Mouse (Mus musculus) liver, adult 2 months (tissue): ENCODE measurements at regions not wholly inside any gene's neighbourhood (a gene's known extent, or its start where the extent isn't known, plus 50 kb on each side); places are given as distances from the start of the nearest gene placed in this dataset.

Experiments used
- CTCF ChIP-seq: fragments of 200-500 bp; IDR thresholded peaks from 2 replicates; pipeline ENCODE4 v1.5.1; 2011; ENCODE audit warnings: low read depth, low read length, control low read depth
- POLR2A ChIP-seq: fragments of 200-500 bp; IDR thresholded peaks from 2 replicates; pipeline ENCODE4 v1.6.1; 2011; ENCODE audit warnings: low read length, control low read depth; ENCODE audit not compliant: insufficient read depth; ENCODE audit errors: extremely low read depth

DNA sequence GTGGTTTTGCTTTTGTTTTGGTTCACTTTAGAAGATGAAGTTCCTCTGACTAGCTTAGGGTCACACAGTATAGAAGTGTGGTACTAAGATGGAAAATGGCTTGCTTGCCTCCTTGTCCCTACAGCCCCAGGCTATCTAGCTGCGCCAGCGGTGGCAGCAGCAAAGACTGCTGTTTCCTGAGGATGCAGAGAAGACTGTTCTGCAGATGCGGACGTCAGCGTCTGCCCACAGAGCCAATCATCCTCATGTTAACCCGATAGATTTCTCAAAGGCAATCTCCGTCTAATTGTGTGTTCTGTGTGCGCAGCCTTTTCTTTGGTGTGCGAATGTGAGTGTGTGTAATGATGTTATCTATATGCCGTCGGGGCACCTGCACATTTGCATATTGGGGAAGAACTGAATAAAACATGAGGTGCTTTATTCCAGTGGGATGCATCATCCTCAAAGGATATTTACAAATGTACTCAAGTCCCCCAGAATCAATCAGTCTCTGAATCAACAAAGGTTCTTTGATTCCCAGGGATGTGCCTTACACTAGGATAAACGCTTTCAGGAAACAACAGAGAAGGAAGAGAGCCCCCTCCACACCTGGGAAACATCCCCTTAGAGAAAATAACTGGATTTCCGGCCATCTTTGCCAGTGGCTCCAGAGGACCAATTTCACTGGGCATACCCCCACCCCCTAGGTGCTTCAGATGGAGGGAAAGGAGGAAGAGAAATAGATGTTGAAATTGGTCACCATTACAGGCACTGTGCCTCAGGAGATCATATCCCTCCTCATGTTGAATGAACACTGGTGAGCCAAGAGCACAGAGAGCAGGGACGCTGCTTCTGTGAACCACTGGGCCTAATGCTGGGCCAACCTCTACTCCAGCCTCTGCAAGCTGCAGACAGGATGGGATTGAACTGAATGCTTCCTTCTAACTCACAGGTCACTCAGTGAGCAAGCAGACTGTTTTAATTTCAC, 409.7 kb upstream of the Plxna2 start:
- TF ChIP-seq POLR2A (no peak), CTCF (no peak)
